Mouse (Mus musculus) liver, embryonic 14 days (tissue): ENCODE measurements around the gene Cldn34c2. TPM values are rescaled to one million over a fixed set of nuclear protein-coding genes. Genes with fewer than 3 reads are reported as not detected.

Experiments used
- polyA plus RNA-seq: library from polyadenylated mRNA; depleted of rRNA; stranded (reverse); fragments of >200 nt; gene quantifications from 2 replicates; pipeline ENCODE4 v1.2.3, GENCODE M21; 2012; rRNA removed

Cldn34c2 gene
- polyA plus RNA-seq: not detected in 2 replicates

DNA sequence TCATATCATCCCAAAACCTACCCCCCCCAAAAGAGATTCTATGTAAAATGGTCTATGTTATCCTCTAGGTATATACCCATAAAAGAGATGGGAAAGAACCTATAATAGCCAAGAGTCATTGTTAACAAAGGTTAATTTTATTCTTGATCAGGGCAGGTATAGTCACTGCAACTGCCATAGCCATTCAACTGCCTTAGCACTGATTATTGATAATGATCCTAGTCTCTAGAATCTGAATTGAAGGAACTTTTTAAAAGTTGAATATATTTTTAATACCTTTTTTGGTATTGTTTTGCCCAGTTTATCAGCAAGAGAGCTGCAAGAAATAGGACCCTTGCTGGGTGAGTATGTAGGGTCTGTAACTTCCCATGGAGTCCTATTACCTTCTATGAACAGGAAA, at the start of gene Cldn34c2:
Gene Cldn34c2, plus strand, starts transcription at position 301 of the 400 bp plus-strand sequence.

Other genes starting within 250 kb of the Cldn34c2 start
- not detected in 2 replicates for gene Gm17467, start 123.1 kb downstream of the Cldn34c2 start, polyA plus RNA-seq
- not detected in 2 replicates for gene Cldn34c3, start 212.0 kb downstream of the Cldn34c2 start, polyA plus RNA-seq